Mouse (Mus musculus) telencephalon, adult 2 months (tissue): Measurements from ENCODE around the gene Nanog.

ENCODE experiments used
- DNase-seq: peaks from one replicate; pipeline ENCODE4 v3.0.0-alpha.2; 2011; ENCODE audit warnings: low read depth, low spot score

The Nanog gene

DNA sequence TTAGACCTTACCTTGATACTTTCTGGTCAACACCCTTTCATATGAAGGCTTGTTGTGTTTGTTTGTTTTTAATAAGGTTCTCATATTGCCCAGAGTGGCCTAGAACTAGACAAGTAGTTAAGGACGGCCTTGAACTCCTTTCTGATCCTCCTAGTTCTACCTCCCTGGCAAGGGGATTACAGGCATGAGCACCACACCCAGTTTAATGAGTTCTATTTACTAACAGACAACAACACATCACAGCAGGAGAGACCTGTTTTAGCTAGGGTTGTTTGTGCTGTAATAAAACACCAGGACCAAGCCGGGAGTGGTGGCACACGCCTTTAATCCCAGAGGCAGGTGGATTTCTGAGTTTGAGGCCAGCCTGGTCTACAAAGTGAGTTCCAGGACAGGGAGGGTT, 55.2 kb downstream of the Nanog start:
- no peak for DNase-seq

DNA sequence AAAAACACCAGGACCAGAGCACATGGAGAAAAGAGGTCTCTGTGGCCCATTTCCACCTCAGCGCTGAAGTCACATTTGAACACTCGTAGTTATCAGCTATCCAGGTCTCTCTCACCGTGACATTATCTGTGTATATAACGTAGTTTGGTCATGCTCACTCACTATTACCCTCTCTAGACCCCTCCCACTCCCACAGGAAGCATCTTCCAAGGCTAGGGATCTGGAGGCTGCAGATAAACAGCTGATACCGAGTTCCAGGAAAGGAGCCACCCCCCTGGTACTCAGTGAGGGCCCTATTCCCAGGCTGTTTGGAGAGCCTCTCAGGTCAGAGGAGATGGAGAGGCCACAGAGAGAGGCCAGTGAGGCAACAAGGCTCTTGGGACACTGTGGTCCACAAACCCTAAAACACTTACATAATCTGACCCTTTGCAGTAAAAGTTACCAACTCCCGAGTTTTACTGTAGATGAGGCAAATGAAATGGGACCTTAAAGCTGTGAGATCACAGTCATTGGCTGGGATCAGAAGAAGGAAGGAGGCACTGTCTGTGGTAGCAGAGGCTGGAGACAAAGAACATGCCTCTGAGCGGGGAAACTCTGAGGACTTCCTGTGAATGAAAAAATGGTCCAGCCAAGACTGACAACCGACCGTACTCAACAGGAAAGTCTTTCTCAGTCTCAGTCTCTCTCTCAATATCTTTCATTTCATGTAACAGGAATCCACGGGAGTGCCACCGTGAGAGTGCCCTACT, 55.8 kb downstream of the Nanog start:
- no peak for DNase-seq

DNA sequence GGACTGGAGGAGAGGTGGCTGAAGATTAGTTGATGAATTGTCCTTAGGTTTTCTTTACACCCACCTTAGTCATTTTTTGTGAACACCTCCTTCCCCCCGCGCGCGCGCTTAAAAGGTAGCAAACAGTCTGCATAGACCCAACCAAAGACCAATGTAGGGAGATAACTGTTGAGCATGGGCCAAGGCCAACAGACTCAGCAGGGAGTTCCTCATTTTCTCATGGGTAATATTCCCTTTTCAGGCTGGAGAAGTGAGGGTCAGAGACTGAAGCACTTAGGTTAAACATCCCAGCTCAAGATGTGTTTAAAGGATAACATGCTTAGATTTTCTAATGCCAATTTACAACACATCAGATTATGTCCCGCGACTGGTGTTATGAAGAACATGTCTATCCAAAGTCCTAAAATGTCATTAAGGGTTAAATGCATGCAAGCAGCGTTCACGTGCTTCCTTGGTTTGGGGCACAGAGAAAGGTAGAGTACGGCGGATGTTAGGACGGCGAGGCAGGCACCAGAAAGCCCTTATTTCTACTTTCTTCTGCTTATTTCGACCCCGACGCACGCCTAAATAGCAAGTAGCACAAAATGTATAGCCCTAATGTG, 56.7 kb downstream of the Nanog start:
- no peak for DNase-seq
